Mouse (Mus musculus) urinary bladder, postnatal 14 days (tissue): ENCODE results near the gene Hk2.
A peak's percentile ranks its signal among the peaks of the same experiment; 100 is the strongest.

Source experiments
- DNase-seq: peaks from one replicate; pipeline ENCODE4 v3.0.0; 2021; ENCODE audit warnings: low spot score

Gene Hk2

DNA sequence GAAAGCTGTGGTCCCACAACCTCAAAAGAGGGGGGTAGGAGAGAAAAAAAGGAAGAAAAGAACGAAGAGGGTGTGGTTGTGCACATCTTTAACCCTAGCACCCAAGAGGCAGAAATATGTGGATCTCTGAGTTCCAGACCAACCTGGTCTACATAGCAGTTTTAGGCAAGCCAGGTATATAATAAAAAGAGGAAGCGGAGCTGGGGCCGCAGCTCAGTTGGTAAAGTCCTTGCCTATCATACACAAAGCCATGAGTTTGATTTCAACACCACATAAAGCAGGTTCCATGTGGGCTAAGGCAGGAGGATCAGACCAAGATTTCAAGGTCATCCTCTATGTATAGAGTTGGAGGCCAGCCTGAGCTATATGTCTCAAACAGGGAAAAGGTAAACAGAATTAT lies 4.0 kb downstream of the Hk2 start:
- DNase-seq, result no peak

DNA sequence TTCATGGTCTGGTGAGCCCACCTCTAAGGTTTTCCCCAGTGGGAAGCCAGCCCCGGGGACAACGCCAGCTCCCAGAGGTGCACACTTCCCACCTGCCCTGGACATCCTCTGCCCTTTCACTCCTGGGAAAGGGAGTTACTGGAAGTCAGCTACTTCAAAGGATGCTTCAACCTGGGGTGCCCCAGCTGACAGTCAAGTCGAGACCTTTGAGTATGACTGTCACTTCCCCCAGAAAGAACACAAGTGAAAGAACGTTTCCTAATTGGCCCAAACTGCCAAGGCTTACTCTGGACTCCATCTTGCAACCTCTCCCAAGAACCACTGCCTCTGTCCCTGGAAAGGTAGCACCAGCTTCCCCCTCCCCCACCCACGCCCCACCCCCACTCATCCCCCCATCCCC lies 4.5 kb downstream of the Hk2 start:
- no peak for DNase-seq

- no peak for DNase-seq
Observed at GRCm38 (mm10) chr6:82767734-82768586, 6.3 kb downstream of the Hk2 start.

DNA sequence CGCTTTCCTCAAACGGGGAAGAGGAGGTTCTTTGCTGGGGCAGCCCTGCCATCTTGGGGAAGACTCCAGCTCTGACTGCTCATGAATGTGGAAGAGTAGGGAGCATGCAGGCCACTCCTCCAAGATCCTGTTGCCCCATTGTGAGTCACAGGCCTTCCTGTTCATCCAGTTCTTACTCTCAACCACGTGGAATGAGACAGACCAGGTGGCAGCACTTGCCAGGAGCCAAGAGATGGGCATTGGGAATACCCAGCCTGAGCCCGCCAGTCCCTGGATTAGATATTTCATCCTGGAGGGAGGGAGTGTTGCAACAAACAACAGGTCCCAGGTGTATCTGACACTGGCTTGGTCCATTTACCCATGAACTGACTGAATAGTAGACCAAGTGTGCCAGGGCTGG lies 7.6 kb downstream of the Hk2 start:
- peak; percentile 58 for DNase-seq

- no peak for DNase-seq
Observed at GRCm38 (mm10) chr6:82765261-82765660, 9.0 kb downstream of the Hk2 start.

DNA sequence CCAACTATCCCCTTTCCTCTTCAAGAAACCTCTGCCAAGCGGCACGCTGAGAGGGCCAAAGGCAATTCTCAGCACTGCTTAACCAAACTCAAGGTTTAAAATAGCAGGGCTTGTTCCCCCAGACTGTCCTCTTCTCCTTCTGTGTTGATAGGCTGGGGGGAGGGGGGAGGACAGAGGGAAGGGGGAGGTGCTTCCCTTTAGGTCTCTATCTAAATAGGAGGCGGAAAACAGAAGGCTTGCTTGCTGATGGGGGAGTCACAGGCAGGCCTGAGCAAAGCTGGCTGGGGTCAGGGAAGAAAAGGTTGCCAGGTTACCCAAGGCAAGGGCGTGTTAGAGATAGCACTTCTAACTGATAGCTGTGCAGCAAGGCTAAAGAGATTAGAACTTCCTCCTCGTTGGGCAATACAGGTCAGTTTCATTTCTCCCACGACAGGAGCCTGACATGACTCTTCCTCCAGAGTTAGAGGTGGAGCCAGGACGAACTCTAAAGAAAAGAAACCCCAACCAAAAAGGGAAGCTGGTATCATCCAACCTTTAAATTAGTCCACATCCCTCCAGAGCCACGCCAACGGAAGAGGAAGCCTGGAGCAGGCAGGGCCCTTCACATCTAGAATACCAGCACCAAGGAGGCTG lies 10.3 kb downstream of the Hk2 start:
- peak; percentile 29 for DNase-seq

GRCm38 (mm10) chr6:82762728-82763127 lies 11.5 kb downstream of the Hk2 start:
- DNase-seq, result no peak

DNA sequence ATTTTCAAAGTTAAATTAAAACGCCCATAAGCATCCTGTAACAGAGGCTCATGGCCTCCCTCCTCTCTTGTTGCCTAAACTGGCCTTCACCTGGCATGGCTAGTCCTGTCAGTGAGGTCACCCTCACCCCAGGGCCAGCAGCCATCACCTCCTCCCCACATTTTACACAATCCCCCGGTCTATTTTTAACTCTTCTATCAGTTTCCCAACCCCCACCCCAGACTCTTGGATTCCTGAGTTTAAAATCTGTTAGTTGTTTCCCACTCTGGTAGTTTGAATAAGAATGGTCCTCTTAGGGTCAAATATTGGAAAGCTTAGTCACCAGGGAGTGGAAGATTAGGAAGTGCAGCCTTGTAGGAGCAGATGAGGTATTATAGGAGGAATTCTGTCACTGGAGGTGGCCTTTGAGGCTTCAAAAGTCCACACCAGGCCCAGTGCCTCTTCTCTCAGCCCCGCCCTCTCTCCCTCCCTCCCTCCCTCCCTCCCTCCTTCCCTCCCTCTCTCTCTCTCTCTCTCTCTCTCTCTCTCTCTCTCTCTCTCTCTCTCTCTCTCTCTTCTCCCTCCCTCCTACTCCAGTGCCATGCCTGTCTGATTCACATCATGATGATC lies 13.4 kb downstream of the Hk2 start:
- DNase-seq, result no peak

- no peak for DNase-seq
Observed at GRCm38 (mm10) chr6:82759241-82759640, 15.0 kb downstream of the Hk2 start.

DNA sequence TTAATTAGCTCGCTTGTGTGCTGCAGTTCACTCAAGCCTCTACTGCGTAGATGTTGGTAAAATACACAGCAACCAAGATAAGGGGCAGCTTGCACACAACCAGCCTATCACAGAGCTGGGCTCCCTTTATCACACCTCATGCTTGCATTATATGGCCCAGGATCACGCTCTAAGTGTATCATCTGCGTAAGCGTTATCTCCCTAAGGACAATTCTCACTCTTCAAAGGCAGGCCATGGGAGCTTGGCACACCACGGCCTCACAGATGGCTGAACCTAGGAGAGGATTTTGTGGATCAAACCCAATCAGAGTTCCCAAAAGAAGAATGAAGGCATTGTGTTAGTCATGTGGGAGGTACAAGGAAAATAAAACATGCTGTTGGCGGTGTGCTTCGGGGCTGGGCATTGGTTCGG lies 17.4 kb downstream of the Hk2 start:
- no peak for DNase-seq

GRCm38 (mm10) chr6:82756216-82756615 lies 18.0 kb downstream of the Hk2 start:
- DNase-seq, result no peak

DNA sequence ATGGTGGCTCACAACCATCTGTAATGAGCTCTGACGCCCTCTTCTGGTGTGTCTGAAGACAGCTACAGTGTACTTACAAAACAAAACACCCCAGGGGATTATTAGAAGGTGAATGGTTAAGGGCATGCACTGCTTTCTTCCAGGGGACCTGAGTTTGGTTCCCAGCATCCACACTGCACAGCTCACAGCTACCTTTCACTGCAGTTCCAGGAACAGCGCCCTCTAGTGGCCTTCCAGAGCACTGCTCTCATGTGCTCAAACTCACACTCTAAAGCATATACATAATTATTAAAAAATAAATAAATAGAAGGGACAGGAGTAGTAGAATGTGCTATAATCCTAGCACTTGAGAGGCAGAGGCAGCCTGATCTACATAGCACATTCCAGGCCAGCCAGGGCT lies 18.9 kb downstream of the Hk2 start:
- no peak for DNase-seq

GRCm38 (mm10) chr6:82754769-82755168 lies 19.5 kb downstream of the Hk2 start:
- no peak for DNase-seq

- no peak for DNase-seq
Observed at GRCm38 (mm10) chr6:82753638-82754361, 20.5 kb downstream of the Hk2 start.

DNA sequence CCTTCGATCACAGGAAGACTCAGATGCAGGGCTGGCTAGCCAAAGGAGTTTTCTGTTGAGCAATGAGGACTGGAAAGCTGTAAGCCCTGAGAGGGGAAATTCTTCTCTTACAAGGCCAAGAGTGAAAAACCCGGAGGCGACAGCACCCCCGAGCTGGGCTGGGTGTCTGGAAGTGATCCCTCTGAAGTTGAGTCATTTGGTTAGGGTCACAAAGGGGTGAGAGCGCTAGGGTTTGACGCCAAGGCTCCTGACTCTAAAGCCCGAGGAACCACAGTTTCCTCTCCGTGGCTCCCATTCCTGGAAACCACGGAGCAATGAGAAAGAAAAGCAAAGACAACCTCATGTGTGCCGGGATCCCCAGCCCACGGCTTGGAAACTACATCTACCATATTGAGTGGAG lies 21.2 kb downstream of the Hk2 start:
- DNase-seq, result peak; percentile 36

- DNase-seq, result no peak
Observed at GRCm38 (mm10) chr6:82751791-82752190, 22.5 kb downstream of the Hk2 start.

DNA sequence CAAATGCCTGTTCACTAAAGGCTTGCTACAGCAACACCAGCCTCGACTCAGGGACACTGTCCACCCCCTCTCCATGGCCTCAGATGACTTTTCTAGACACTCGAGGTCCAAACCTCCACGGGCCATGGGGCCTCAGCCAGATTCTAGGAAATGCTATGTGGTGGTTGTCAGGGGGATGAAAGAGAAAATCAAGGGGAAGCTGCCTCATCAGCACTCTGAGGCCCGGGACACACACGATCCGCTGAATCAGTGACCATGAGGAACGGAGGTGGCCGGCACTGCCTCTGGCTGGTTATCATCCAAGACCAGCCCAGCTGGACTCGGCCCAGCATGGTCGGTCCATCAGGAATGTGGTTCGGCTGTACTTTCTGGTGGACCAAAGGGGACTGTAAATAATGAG lies 23.2 kb downstream of the Hk2 start:
- DNase-seq, result peak; percentile 34

DNA sequence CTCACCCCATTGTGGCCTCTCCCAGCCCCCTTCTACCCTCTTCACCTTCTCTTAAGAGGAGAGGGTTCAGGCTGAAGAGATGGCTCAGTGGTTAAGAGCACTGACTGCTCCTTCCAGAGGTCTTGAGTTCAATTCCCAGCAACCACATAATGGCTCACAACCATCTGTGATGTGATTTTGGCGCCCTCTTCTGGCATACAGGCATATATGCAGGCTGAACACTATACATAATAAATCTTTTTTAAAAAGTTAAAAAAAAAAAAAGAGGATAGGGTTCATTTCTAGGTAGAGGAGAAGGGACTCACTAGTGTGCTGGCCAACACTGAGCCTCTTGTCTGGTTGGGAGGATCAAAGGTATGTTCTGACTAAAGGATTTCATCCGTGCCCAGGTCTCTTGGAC lies 24.2 kb downstream of the Hk2 start:
- DNase-seq, result no peak

GRCm38 (mm10) chr6:82748106-82748672 lies 26.1 kb downstream of the Hk2 start:
- DNase-seq, result no peak

GRCm38 (mm10) chr6:82747085-82747484 lies 27.2 kb downstream of the Hk2 start:
- no peak for DNase-seq

- no peak for DNase-seq
Observed at GRCm38 (mm10) chr6:82744553-82744952, 29.7 kb downstream of the Hk2 start.

- no peak for DNase-seq
Observed at GRCm38 (mm10) chr6:82741518-82741880, 32.8 kb downstream of the Hk2 start.
